Comparison of ENCODE assay signal across 7 mouse cellular contexts in the genomic region with DNA sequence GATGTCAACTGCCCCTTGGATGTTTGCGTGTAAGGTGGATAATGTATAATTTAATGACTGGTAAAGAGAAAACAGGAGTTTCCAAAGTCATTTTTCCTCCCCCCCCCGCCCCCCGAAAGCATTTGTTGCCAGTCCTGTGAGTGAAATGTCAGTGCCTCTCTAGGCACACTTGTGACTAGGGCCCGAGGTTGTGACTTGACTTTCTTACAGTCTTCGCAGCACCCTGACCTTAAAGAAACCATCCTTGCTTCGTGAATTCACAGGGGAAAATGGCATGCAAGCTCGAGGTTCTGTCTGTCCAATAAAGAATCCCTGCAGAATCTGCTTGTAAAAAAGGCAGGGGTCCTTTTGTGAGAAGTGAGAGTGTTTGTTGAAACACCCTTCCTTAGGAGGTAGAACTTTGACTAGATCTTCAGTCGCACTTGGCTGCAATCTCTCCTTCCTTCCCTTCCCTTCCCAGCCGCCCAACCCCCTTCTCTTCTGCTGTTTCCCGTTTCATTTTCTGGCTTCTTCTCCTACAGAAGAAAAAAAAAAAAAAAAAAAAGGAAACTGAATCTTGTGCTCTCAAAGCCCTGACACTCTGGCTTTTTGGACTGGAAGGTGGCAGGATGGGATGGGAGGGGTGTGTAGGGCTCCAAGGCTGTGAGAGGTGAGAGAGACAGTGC. TPM values are rescaled to one million over a fixed set of nuclear protein-coding genes. Genes with fewer than 3 reads are reported as not detected.
DNase-seq lines count a peak whose midpoint lies in the region; ATAC-seq and TF ChIP-seq lines count a peak whose summit lies in the region.

No protein-coding gene starts in this region.

- WGBS in forebrain, embryonic 16.5 days: 40% methylated on average over 10 of the region's 10 CpGs
- 48% methylated on average over 10 of the region's 10 CpGs for WGBS in hindbrain, embryonic 15.5 days
- 10% methylated on average over 10 of the region's 10 CpGs for WGBS in liver, embryonic 12.5 days (ENCODE audit: insufficient replicate concordance)
- 36% methylated on average over 10 of the region's 10 CpGs for WGBS in neural tube, embryonic 12.5 days

- no peak for TF ChIP-seq EP300 in ES-Bruce4 (IDR thresholded peaks at IDR 0.05; ENCODE audit: insufficient read depth, low read depth, low read length)

- peak overlapping the region; percentile 59; the same call in 1 of the 2 replicates for H3K4me2 ChIP-seq in forebrain, embryonic 16.5 days (ENCODE audit: low read length)
- peak overlapping the region; percentile 72 for H3K4me2 ChIP-seq in hindbrain, embryonic 15.5 days
- peak overlapping the region; percentile 92 for H3K4me2 ChIP-seq in liver, embryonic 12.5 days
- peak overlapping the region; percentile 65 for H3K4me2 ChIP-seq in neural tube, embryonic 12.5 days (replicated peaks)

- H3K4me3 ChIP-seq in ES-Bruce4 (ENCODE audit: low read depth, low read length): no peak overlapping the region
- H3K4me3 ChIP-seq in forebrain, embryonic 16.5 days (replicated peaks; ENCODE audit: low read length): no peak overlapping the region
- H3K4me3 ChIP-seq in hindbrain, embryonic 15.5 days: no peak overlapping the region
- peak overlapping the region; percentile 74 for H3K4me3 ChIP-seq in liver, embryonic 12.5 days
- no peak overlapping the region for H3K4me3 ChIP-seq in neural tube, embryonic 12.5 days

- H3K36me3 ChIP-seq in ES-Bruce4 (ENCODE audit: control insufficient read depth, insufficient read depth, low read length, poor library complexity, severe bottlenecking): no peaks in the 10 kb centered on the region; the same call in 1 of the 2 replicates
- no peaks in the 10 kb centered on the region for H3K36me3 ChIP-seq in forebrain, embryonic 16.5 days (ENCODE audit: control insufficient read depth, insufficient read depth)
- H3K36me3 ChIP-seq in hindbrain, embryonic 15.5 days: peaks cover 3% of the 10 kb centered on the region; the same call in 1 of the 2 replicates
- peaks cover 13% of the 10 kb centered on the region for H3K36me3 ChIP-seq in liver, embryonic 12.5 days
- H3K36me3 ChIP-seq in neural tube, embryonic 12.5 days: peaks cover 7% of the 10 kb centered on the region

- no peak for ATAC-seq in forebrain, embryonic 16.5 days
- no peak for ATAC-seq in hindbrain, embryonic 15.5 days (ENCODE audit: low FRiP score, low read depth)
- no peak for ATAC-seq in liver, embryonic 12.5 days
- no peak for ATAC-seq in neural tube, embryonic 12.5 days (ENCODE audit: low FRiP score, low read depth)

- H3K4me1 ChIP-seq in ES-Bruce4 (ENCODE audit: control insufficient read depth, insufficient read depth, low read length): peaks cover 6% of the 10 kb centered on the region
- peaks cover 35% of the 10 kb centered on the region for H3K4me1 ChIP-seq in forebrain, embryonic 16.5 days (replicated peaks; ENCODE audit: control insufficient read depth, insufficient read depth, low read length)
- peaks cover 60% of the 10 kb centered on the region for H3K4me1 ChIP-seq in hindbrain, embryonic 15.5 days (replicated peaks)
- H3K4me1 ChIP-seq in liver, embryonic 12.5 days: peaks cover 87% of the 10 kb centered on the region
- H3K4me1 ChIP-seq in neural tube, embryonic 12.5 days: peaks cover 55% of the 10 kb centered on the region

- no peak for TF ChIP-seq CTCF in ES-Bruce4 (IDR thresholded peaks at IDR 0.05; ENCODE audit: low read depth, low read length)

- H3K9me3 ChIP-seq in ES-Bruce4 (replicated peaks; ENCODE audit: control insufficient read depth, insufficient read depth, low read length, poor library complexity, severe bottlenecking): no peaks in the 10 kb centered on the region
- no peaks in the 10 kb centered on the region for H3K9me3 ChIP-seq in forebrain, embryonic 16.5 days (ENCODE audit: control insufficient read depth, low read length)
- H3K9me3 ChIP-seq in hindbrain, embryonic 15.5 days: no peaks in the 10 kb centered on the region
- no peaks in the 10 kb centered on the region for H3K9me3 ChIP-seq in liver, embryonic 12.5 days (replicated peaks)
- no peaks in the 10 kb centered on the region for H3K9me3 ChIP-seq in neural tube, embryonic 12.5 days

- DNase-seq in MN1 (ENCODE audit: low spot score): peak; percentile 49
- no peak for DNase-seq in left cerebral cortex, adult 11 months (ENCODE audit: low spot score)

- peak overlapping the region; percentile 57; the same call in 1 of the 2 replicates for H3K27ac ChIP-seq in ES-Bruce4 (ENCODE audit: insufficient read depth, low read length)
- H3K27ac ChIP-seq in forebrain, embryonic 16.5 days (ENCODE audit: low read length): peak overlapping the region; percentile 51
- peak overlapping the region; percentile 97 for H3K27ac ChIP-seq in hindbrain, embryonic 15.5 days (replicated peaks)
- peak overlapping the region; percentile 97 for H3K27ac ChIP-seq in liver, embryonic 12.5 days
- no peak overlapping the region for H3K27ac ChIP-seq in neural tube, embryonic 12.5 days

- no peak for TF ChIP-seq POLR2A in ES-Bruce4 (IDR thresholded peaks at IDR 0.05; ENCODE audit: insufficient read depth, low read length)

- H3K9ac ChIP-seq in ES-Bruce4 (ENCODE audit: low read depth, poor library complexity, severe bottlenecking): peak overlapping the region; percentile 97
- H3K9ac ChIP-seq in forebrain, embryonic 16.5 days (replicated peaks; ENCODE audit: low read depth, low read length): no peak overlapping the region
- no peak overlapping the region for H3K9ac ChIP-seq in hindbrain, embryonic 15.5 days
- H3K9ac ChIP-seq in liver, embryonic 12.5 days: peak overlapping the region; percentile 91
- H3K9ac ChIP-seq in neural tube, embryonic 12.5 days: peak overlapping the region; percentile 29; the same call in 1 of the 2 replicates

- no peaks in the 10 kb centered on the region for H3K27me3 ChIP-seq in ES-Bruce4 (ENCODE audit: control insufficient read depth, insufficient read depth, low read length, poor library complexity, severe bottlenecking)
- no peaks in the 10 kb centered on the region for H3K27me3 ChIP-seq in forebrain, embryonic 16.5 days (replicated peaks; ENCODE audit: control insufficient read depth, insufficient read depth, low read length)
- no peaks in the 10 kb centered on the region for H3K27me3 ChIP-seq in hindbrain, embryonic 15.5 days
- no peaks in the 10 kb centered on the region for H3K27me3 ChIP-seq in liver, embryonic 12.5 days (replicated peaks)
- H3K27me3 ChIP-seq in neural tube, embryonic 12.5 days (replicated peaks): no peaks in the 10 kb centered on the region

RNA-seq across cellular contexts. Expression of a gene that starts 1.4 kb away (rescaled TPM):
- 12.8 and 15.2 TPM in 2 replicates for polyA plus RNA-seq in ES-Bruce4 (2011; ENCODE audit: insufficient read depth, insufficient read length, low read depth, missing spikeins)
- polyA plus RNA-seq in forebrain, embryonic 16.5 days (2015; fragmentation: Nextera tagmentation; extraction: Ambion mirVana): 14.7 and 15.5 TPM in 2 replicates
- 14.2 and 14.9 TPM in 2 replicates for polyA plus RNA-seq in hindbrain, embryonic 15.5 days (2015; fragmentation: Nextera tagmentation; extraction: Ambion mirVana)
- polyA plus RNA-seq in liver, embryonic 12.5 days (2016; fragmentation: Nextera tagmentation; extraction: Ambion mirVana): 7.0 and 10.0 TPM in 2 replicates
- 16.4 and 16.9 TPM in 2 replicates for polyA plus RNA-seq in neural tube, embryonic 12.5 days (2016; fragmentation: Nextera tagmentation; extraction: Ambion mirVana)

RNA-seq across cellular contexts. Expression of a gene that starts 23.8 kb away (rescaled TPM):
- 34.4 and 43.8 TPM in 2 replicates for polyA plus RNA-seq in ES-Bruce4 (2011; ENCODE audit: insufficient read depth, insufficient read length, low read depth, missing spikeins)
- polyA plus RNA-seq in forebrain, embryonic 16.5 days (2015; fragmentation: Nextera tagmentation; extraction: Ambion mirVana): 3.5 and 4.5 TPM in 2 replicates
- polyA plus RNA-seq in hindbrain, embryonic 15.5 days (2015; fragmentation: Nextera tagmentation; extraction: Ambion mirVana): 12.0 and 15.8 TPM in 2 replicates
- polyA plus RNA-seq in liver, embryonic 12.5 days (2016; fragmentation: Nextera tagmentation; extraction: Ambion mirVana): 4.6 and 5.5 TPM in 2 replicates
- 9.9 and 11.5 TPM in 2 replicates for polyA plus RNA-seq in neural tube, embryonic 12.5 days (2016; fragmentation: Nextera tagmentation; extraction: Ambion mirVana)

Comparison
In these comparisons a context has a peak if more than half of its experiments do, and no peak if none do; other contexts are left out.
1. H3K9ac ChIP-seq: peak in ES-Bruce4 (single experiment), liver, embryonic 12.5 days (single experiment) and neural tube, embryonic 12.5 days (single experiment); none in forebrain, embryonic 16.5 days (single experiment) and hindbrain, embryonic 15.5 days (single experiment).
2. Peak in every context shown above with its lines, with median percentiles within 50 percentile points of each other: H3K4me2 ChIP-seq.